Mouse (Mus musculus): Measurements from ENCODE around the gene Tlx2. TPM values are rescaled to one million over a fixed set of nuclear protein-coding genes. Genes with fewer than 3 reads are reported as not detected.

The Tlx2 gene
- polyA plus RNA-seq, 1 experiment: not detected

DNA sequence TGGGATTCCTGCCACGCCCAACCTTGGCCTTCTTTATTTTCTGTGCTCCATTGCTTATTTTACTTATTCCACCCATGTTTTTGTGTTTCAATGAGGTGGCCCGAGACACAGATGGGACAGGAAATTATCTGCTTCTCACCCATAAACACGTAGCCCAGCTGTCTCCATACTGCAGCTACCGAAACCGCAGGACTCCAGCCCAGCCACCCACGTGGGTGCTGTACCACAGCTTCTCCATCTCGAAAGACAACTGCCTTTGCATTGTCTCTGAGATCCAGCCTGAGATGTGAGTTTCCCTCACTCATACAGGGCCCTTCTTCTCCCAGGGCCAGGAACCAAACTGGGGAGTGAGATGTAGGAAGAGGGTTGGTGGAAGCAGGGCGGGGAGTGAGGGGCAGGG lies 4.1 kb downstream of the Tlx2 start:
- Histone ChIP-seq H3K4me1 (ENCODE audit: control insufficient read depth, insufficient read depth, low read length) (no peaks in the 10 kb centered on the region), H3K4me3 (replicated peaks; ENCODE audit: insufficient read depth, low read depth, low read length) (no peak overlapping the region), H3K27me3 (ENCODE audit: control insufficient read depth, insufficient read depth, low read length) (peaks cover 13% of the 10 kb centered on the region; the same call in 1 of the 2 replicates), H3K27ac (ENCODE audit: insufficient read depth, low read length) (no peak overlapping the region)
- 37% methylated on average over 8 of the region's 8 CpGs for WGBS
- TF ChIP-seq POLR2A (IDR thresholded peaks at IDR 0.05; ENCODE audit: borderline replicate concordance, insufficient read depth, low read length): no peak
- no peak for TF ChIP-seq CTCF (IDR thresholded peaks at IDR 0.05; ENCODE audit: borderline replicate concordance, insufficient read depth, low read depth, low read length)
- DNase-seq: no peak

DNA sequence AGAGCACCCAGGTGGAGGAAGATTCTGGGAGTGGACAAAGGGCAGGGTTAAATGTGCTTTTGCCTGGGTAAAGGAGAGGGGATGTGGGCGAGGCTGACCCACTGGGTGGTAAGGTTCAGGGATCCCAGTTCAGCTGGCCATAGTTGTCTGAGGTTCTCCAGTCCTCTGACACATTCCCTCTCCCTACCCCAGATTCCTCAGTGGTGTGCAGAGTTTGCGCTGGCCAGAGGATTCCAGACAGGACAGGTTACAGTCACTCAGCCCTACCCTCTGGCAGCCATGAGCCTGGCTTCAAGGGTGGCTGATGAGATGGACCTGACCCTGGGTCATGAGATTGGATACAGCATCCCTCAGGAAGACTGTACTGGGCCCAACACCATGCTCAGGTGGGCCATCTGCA lies 11.4 kb downstream of the Tlx2 start:
- TF ChIP-seq CTCF (IDR thresholded peaks at IDR 0.05; ENCODE audit: borderline replicate concordance, insufficient read depth, low read depth, low read length) (no peak), POLR2A (IDR thresholded peaks at IDR 0.05; ENCODE audit: borderline replicate concordance, insufficient read depth, low read length) (no peak)
- no peak overlapping the region for H3K27ac ChIP-seq (ENCODE audit: insufficient read depth, low read length)
- WGBS: 80% methylated on average over 2 of the region's 2 CpGs

DNA sequence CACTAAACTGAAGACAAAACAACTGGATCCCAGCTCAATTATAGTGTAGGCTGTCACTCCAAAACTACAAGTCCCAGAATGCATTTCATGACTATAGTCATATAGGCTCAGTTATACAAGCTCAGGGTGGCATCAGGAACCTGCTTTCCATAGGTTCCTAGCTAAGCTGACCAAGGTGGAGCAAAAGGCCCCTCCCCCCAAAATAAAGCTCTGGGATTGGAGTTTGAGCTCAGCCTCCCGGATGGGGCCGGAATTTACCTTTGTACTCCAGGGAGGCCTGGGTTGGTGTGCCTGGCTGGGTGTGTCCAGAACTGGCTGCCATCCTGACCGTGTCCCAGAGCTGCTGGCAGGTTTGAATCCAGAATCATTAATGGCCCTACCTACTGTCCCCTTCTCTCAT lies 12.3 kb downstream of the Tlx2 start, which contains the start of gene Dqx1:
Gene Dqx1 (plus strand): TSS at position 55 of the 400 bp plus-strand sequence.
- Histone ChIP-seq H3K27ac (ENCODE audit: insufficient read depth, low read length) (no peak within 1 kb of the TSS), H3K4me3 (replicated peaks; ENCODE audit: insufficient read depth, low read depth, low read length) (no peak within 1 kb of the TSS), H3K27me3 (ENCODE audit: control insufficient read depth, insufficient read depth, low read length) (no peaks in the 10 kb centered on the region), H3K4me1 (ENCODE audit: control insufficient read depth, insufficient read depth, low read length) (peaks cover 11% of the 10 kb centered on the region)
- TF ChIP-seq CTCF (IDR thresholded peaks at IDR 0.05; ENCODE audit: borderline replicate concordance, insufficient read depth, low read depth, low read length) (no peak), POLR2A (IDR thresholded peaks at IDR 0.05; ENCODE audit: borderline replicate concordance, insufficient read depth, low read length) (no peak)
- WGBS: 59% methylated on average over 3 of the region's 3 CpGs
- no peak for DNase-seq

More for the DNA sequence above, 11.4 kb downstream of the Tlx2 start:
- Histone ChIP-seq H3K4me3 (replicated peaks; ENCODE audit: insufficient read depth, low read depth, low read length) (no peak overlapping the region), H3K27me3 (ENCODE audit: control insufficient read depth, insufficient read depth, low read length) (peaks cover 2% of the 10 kb centered on the region; the same call in 1 of the 2 replicates), H3K4me1 (ENCODE audit: control insufficient read depth, insufficient read depth, low read length) (peaks cover 7% of the 10 kb centered on the region; the same call in 1 of the 2 replicates)
- no peak for DNase-seq

DNA sequence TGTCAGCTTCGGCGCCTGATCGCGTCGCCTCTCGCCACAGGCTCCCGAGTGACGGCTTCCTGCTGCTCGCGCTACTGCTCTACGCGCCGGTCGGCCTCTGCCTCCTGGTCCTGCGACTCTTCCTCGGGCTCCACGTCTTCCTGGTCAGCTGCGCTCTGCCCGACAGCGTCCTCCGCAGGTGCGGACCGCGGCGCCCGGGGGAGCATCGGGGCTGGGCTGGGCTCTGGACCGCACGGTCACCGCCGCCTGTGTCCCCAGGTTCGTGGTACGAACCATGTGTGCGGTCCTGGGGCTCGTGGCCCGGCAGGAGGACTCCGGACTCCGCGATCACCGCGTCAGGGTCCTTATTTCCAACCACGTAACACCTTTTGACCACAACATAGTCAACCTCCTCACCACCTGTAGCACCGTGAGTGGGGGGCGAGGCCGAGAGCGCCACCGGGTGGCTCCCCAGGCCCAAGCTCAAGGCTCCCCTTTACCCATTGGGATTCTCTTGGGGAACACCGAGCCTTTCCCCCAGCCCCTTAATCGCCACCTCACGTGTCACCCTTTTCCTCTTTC lies 15.1 kb downstream of the Tlx2 start, which contains the start of gene Htra2:
Gene Htra2 (minus strand): TSS at position 403 of the 561 bp plus-strand sequence.
- H3K27ac ChIP-seq (ENCODE audit: insufficient read depth, low read length): peak within 1 kb of the TSS; percentile 77

DNA sequence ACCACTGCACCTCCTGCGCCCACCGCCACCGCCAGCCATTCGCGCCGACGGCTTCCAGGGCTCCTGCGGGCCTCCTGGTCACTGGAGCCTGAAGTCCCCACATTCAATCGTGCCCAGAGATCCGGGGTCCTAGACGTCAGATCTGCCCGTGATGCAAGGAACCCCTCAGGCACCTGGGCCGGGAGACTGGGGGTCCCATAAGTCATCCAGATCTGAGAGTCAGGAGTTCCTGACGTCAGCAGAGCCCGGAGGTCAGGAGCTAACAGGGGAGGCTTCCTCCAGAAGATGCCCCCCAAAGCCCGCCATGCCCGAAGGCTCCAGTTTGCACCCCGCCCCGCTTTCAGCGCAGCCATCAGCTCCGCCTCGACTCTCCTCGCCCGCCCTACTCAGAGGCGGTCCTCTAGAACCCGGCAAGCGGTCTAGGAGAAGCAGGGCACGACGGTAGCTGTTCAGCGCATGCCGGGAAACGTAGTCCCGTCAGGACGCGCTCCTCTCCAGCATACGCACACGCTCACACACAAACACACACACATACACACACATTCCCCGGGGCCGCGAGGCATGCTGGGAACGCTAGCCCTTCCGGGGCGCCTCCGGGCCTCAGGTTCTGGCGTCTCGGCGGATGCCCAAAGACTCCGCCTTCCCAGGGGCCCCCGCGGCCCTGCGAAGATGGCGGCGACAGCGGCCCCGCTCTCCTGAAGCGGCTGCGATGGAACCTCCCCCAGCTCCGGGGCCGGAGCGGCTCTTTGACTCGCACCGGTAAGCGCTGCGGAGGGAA lies 15.8 kb downstream of the Tlx2 start, which contains the start of gene Aup1:
Gene Aup1 (plus strand): TSS at position 448 of the 778 bp plus-strand sequence.
- WGBS: under 1% methylated on average over 64 of the region's 64 CpGs

More for the DNA sequence above, 15.1 kb downstream of the Tlx2 start, which contains the start of gene Htra2:
- H3K27me3 ChIP-seq (ENCODE audit: control insufficient read depth, insufficient read depth, low read length): no peaks in the 10 kb centered on the region
- under 1% methylated on average over 50 of the region's 50 CpGs for WGBS
- H3K4me3 ChIP-seq (replicated peaks; ENCODE audit: insufficient read depth, low read depth, low read length): peak within 1 kb of the TSS; percentile 83
- peaks cover 14% of the 10 kb centered on the region for H3K4me1 ChIP-seq (ENCODE audit: control insufficient read depth, insufficient read depth, low read length)
- peak; percentile 5; the same call in 1 of the 2 replicates for TF ChIP-seq CTCF (IDR thresholded peaks at IDR 0.05; ENCODE audit: borderline replicate concordance, insufficient read depth, low read depth, low read length)
- no peak for TF ChIP-seq POLR2A (IDR thresholded peaks at IDR 0.05; ENCODE audit: borderline replicate concordance, insufficient read depth, low read length)
- DNase-seq: no peak

DNA sequence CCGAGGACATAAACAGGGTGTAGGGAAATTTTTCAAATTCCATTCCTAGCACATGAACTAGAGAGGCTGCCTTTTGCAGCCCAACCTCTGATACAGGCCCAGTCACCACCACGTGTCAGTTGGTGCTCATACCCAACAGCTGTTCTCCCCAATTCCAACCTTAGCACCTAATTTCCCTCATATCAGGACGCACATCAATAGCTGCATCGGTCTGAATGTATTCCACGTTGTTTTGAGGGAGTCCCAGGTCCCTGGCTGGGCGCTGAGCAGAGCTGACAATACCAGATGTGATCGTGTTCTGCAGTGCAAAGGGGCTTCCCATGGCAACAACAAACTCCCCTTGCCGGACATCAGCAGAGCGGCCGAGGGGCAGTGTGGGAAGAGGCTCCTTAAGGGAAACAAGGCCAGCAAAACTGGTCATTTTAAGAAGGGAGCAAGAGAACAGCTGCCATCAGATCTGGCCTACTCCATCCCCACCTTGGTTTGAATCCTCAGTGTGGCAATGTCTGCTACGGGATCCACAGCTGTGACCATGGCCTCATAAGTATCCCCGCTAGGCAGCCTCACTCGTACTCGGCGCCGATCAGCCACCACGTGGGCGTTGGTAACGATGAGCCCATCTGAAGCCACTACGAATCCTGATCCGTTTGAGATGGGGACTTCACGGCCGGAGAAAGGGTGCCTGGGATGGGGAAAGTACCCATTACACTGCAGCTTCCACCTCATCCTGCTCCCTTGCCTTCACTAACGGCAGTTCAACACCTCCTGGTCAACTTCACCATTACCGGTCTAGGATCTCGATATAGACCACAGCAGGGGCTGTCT lies 16.7 kb downstream of the Tlx2 start:
- peak in 1 of 2 experiments; percentile 38 for DNase-seq
- H3K27ac ChIP-seq (ENCODE audit: insufficient read depth, low read length): peak overlapping the region; percentile 52; the same call in 1 of the 2 replicates
- TF ChIP-seq CTCF (IDR thresholded peaks at IDR 0.05; ENCODE audit: borderline replicate concordance, insufficient read depth, low read depth, low read length) (no peak), POLR2A (IDR thresholded peaks at IDR 0.05; ENCODE audit: borderline replicate concordance, insufficient read depth, low read length) (no peak)
- peak overlapping the region; percentile 83 for H3K4me3 ChIP-seq (replicated peaks; ENCODE audit: insufficient read depth, low read depth, low read length)
- H3K27me3 ChIP-seq (ENCODE audit: control insufficient read depth, insufficient read depth, low read length): no peaks in the 10 kb centered on the region
- peaks cover 14% of the 10 kb centered on the region for H3K4me1 ChIP-seq (ENCODE audit: control insufficient read depth, insufficient read depth, low read length)
- WGBS: 3% methylated on average over 26 of the region's 26 CpGs

More for the DNA sequence above, 15.8 kb downstream of the Tlx2 start, which contains the start of gene Aup1:
- peak within 1 kb of the TSS; percentile 77 for H3K27ac ChIP-seq (ENCODE audit: insufficient read depth, low read length)
- no peaks in the 10 kb centered on the region for H3K27me3 ChIP-seq (ENCODE audit: control insufficient read depth, insufficient read depth, low read length)
- DNase-seq: peak; percentile 96 to 97
- peaks cover 14% of the 10 kb centered on the region for H3K4me1 ChIP-seq (ENCODE audit: control insufficient read depth, insufficient read depth, low read length)
- peak within 1 kb of the TSS; percentile 83 for H3K4me3 ChIP-seq (replicated peaks; ENCODE audit: insufficient read depth, low read depth, low read length)
- TF ChIP-seq CTCF (IDR thresholded peaks at IDR 0.05; ENCODE audit: borderline replicate concordance, insufficient read depth, low read depth, low read length) (no peak), POLR2A (IDR thresholded peaks at IDR 0.05; ENCODE audit: borderline replicate concordance, insufficient read depth, low read length) (peak; percentile 70; the same call in 1 of the 2 replicates)

DNA sequence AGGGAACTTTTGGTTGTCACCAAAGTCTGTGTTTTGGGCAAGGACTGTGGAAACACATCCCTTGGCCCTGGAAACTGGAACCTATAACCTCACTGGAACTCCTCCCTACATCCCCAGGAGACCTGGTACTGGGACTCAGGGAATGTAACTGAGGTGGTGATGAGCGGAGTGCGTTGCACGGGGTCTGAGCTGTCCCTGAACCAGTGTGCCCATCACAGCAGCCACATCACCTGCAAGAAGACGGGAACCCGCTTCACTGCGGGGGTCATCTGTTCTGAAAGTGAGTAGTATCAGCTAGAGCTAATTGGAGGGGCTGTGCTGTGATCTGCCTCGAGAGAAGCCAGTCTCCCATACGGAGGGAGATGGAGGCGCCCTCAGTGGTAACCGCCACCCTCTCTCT lies 20.7 kb downstream of the Tlx2 start:
- H3K4me3 ChIP-seq (replicated peaks; ENCODE audit: insufficient read depth, low read depth, low read length): no peak overlapping the region
- DNase-seq: no peak
- 74% methylated on average over 10 of the region's 10 CpGs for WGBS
- H3K27me3 ChIP-seq (ENCODE audit: control insufficient read depth, insufficient read depth, low read length): no peaks in the 10 kb centered on the region
- H3K27ac ChIP-seq (ENCODE audit: insufficient read depth, low read length): no peak overlapping the region
- TF ChIP-seq CTCF (IDR thresholded peaks at IDR 0.05; ENCODE audit: borderline replicate concordance, insufficient read depth, low read depth, low read length): no peak
- TF ChIP-seq POLR2A (IDR thresholded peaks at IDR 0.05; ENCODE audit: borderline replicate concordance, insufficient read depth, low read length): no peak
- H3K4me1 ChIP-seq (ENCODE audit: control insufficient read depth, insufficient read depth, low read length): peaks cover 7% of the 10 kb centered on the region
